Mouse (Mus musculus) limb, embryonic 11.5 days (tissue): Measurements from ENCODE around the gene Plk2. TPM values are rescaled to one million over a fixed set of nuclear protein-coding genes. Genes with fewer than 3 reads are reported as not detected.

Source experiments
- ATAC-seq: fragments of 200-750 bp; cut with Nextera tagmentation; 2 replicates; pipeline ENCODE4 v1.8.0; 2017; ENCODE audit warnings: low read depth; ENCODE audit not compliant: insufficient number of reproducible peaks, low FRiP score, low TSS enrichment
- DNase-seq: peaks from one replicate; pipeline ENCODE4 v3.0.0-alpha.2; 2015; ENCODE audit warnings: low spot score
- H3K27ac ChIP-seq: fragments of 300-500 bp; sonication (generic); replicated peaks from 2 replicates; pipeline ENCODE4 v1.5.1; 2014; ENCODE audit warnings: low read depth, mild to moderate bottlenecking, low read length
- H3K27me3 ChIP-seq: fragments of 300-500 bp; sonication (generic); 2 replicates; pipeline ENCODE4 v1.6.1; 2014; ENCODE audit warnings: mild to moderate bottlenecking, low read length, mixed read lengths; ENCODE audit not compliant: control insufficient read depth, insufficient read depth
- H3K36me3 ChIP-seq: fragments of 300-500 bp; sonication (generic); 2 replicates; pipeline ENCODE4 v1.6.1; 2014; ENCODE audit warnings: mild to moderate bottlenecking, low read length, moderate library complexity, mixed read lengths; ENCODE audit not compliant: control insufficient read depth, insufficient read depth
- H3K4me1 ChIP-seq: fragments of 300-500 bp; sonication (generic); 2 replicates; pipeline ENCODE4 v1.6.1; 2014; ENCODE audit warnings: low read length, mixed read lengths; ENCODE audit not compliant: control insufficient read depth, insufficient read depth
- H3K4me2 ChIP-seq: fragments of 300-500 bp; sonication (generic); 2 replicates; pipeline ENCODE4 v1.6.1; 2014; ENCODE audit warnings: low read depth, mild to moderate bottlenecking, moderate library complexity; ENCODE audit not compliant: severe bottlenecking
- H3K4me3 ChIP-seq: fragments of 300-500 bp; sonication (generic); 2 replicates; pipeline ENCODE4 v1.5.1; 2014; ENCODE audit warnings: low read depth, low read length
- H3K9ac ChIP-seq: fragments of 300-500 bp; sonication (generic); 2 replicates; pipeline ENCODE4 v1.6.1; 2014; ENCODE audit warnings: mild to moderate bottlenecking, low read length
- H3K9me3 ChIP-seq: fragments of 300-500 bp; sonication (generic); 2 replicates; pipeline ENCODE4 v1.6.1; 2016; ENCODE audit warnings: low read length; ENCODE audit not compliant: control insufficient read depth
- WGBS: fragments of 180-500 bp; shearing (Covaris S2); extraction: QIAGEN DNeasy Blood & Tissue Kit; methylation state at CpG from one replicate; pipeline ENCODE4 v1.1.7; 2014; 5-methylcytosine and 5-hydroxymethylcytosine counted together
- polyA plus RNA-seq: library from polyadenylated mRNA; unstranded; fragments of >200 nt; fragmentation: Nextera tagmentation; extraction: Ambion mirVana; gene quantifications from 2 replicates; pipeline ENCODE4 v1.2.1, GENCODE M21; 2014

Plk2 gene
- polyA plus RNA-seq, 1 experiment from 2014 or later: 86.6 TPM

DNA sequence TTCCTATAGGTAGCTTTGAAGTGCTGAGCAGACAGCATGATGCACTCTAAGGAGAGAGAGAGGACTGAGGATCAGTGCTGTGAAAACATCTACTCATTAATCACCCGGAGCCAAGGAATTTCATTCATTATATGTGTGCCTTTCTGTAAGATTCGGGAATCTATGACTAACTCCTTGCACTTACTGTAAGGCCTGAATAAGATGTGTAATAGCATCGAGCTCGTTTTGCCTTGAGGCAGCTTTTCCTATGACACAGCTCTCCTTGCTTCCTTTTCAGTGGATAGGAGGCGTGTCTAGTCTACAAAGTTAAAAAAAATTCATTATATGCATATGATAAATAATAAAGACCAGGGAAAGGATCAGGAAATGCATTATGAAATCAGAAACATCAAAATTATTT lies 24.8 kb downstream of the Plk2 start:
- Histone ChIP-seq H3K4me3 (no peak overlapping the region), H3K36me3 (no peaks in the 10 kb centered on the region), H3K9ac (no peak overlapping the region), H3K27ac (no peak overlapping the region), H3K9me3 (no peaks in the 10 kb centered on the region), H3K4me1 (no peaks in the 10 kb centered on the region), H3K4me2 (no peak overlapping the region), H3K27me3 (no peaks in the 10 kb centered on the region)
- no peak for DNase-seq
- ATAC-seq: no peak
- 85% methylated on average over 5 of the region's 5 CpGs for WGBS

DNA sequence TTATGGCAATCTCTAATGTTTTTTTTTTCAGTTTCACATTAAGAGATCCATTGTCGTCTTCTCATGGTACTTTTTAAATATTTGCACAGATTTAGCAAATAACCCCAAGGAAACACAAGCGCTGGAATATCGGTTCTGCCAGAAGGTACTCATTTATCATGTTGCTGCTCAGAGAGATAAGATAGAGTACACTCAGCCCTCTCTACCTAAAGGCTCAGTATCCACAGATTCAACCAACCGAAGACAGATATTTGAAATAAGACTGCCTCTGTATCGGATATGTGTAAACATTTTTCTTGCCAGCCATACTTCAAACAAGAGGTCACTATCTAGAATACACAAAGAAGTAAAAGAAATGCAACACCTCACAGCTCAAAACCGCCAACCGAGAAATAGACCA lies 27.6 kb downstream of the Plk2 start:
- Histone ChIP-seq H3K4me3 (no peak overlapping the region), H3K4me1 (no peaks in the 10 kb centered on the region), H3K36me3 (no peaks in the 10 kb centered on the region), H3K9ac (no peak overlapping the region), H3K9me3 (no peaks in the 10 kb centered on the region), H3K27me3 (no peaks in the 10 kb centered on the region), H3K4me2 (no peak overlapping the region), H3K27ac (no peak overlapping the region)
- WGBS: 91% methylated on average over 7 of the region's 7 CpGs
- DNase-seq (no peak), ATAC-seq (no peak)

DNA sequence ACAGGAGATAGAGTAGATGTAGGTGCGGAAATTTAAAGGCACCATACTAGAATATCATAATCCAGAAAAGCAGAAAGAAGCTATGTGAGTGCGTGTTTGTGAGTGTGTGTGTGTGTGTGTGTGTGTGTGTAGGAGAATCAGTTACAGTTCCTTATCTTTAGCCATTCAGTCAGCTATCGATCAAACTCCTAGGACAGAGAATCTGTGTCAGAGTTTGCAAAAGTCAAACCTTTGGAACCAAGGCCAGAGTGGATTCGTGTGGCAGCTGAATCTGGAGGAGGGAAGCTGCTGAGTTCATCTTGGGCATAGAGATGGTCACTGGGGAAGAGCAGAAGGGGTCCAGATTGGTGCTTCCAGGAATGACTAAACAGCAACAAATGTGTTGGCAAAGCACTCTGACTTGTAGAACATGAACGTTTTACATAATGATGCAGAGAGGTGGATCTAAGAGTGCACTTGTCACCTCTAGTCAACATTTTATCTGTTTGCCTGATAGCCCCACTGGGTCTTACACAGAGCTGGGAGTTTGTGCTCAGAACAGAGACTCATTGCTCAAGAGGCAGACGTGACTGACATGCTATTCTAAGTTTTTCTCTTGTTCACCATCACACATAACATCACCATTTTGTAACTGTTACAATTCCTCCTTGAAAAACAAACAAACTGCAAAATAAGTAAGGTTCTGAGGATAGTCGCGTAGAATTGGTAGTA lies 30.8 kb downstream of the Plk2 start:
- Histone ChIP-seq H3K4me1 (no peaks in the 10 kb centered on the region), H3K9me3 (no peaks in the 10 kb centered on the region), H3K27me3 (no peaks in the 10 kb centered on the region), H3K4me2 (no peak overlapping the region), H3K36me3 (no peaks in the 10 kb centered on the region), H3K27ac (no peak overlapping the region), H3K9ac (no peak overlapping the region), H3K4me3 (no peak overlapping the region)
- WGBS: 84% methylated on average over 8 of the region's 8 CpGs
- ATAC-seq (no peak), DNase-seq (no peak)

DNA sequence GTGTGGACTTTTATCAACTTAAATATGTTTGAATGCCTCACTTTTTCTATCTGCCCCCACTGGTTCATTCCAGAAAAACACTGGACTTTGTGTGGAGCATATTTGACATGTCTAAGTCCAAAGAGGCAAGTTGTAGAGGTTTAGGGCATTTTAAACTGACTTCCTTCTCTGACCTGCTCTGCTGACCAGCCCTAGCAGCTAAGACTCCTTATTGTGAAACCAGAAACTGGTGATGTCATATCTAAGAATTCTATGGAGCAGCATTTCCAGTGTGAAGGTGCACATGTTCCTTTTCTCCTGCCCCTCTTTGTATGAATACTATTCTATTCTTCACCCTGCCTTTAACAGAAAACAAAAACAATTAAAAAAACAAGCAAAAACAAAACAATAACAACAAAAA lies 36.5 kb downstream of the Plk2 start:
- ATAC-seq (no peak), DNase-seq (no peak)
- no peak overlapping the region for H3K4me2 ChIP-seq
- no peaks in the 10 kb centered on the region for H3K36me3 ChIP-seq
- no peaks in the 10 kb centered on the region for H3K4me1 ChIP-seq
- H3K9ac ChIP-seq: no peak overlapping the region
- H3K27me3 ChIP-seq: no peaks in the 10 kb centered on the region
- no peak overlapping the region for H3K27ac ChIP-seq
- H3K4me3 ChIP-seq: no peak overlapping the region
- H3K9me3 ChIP-seq: no peaks in the 10 kb centered on the region

DNA sequence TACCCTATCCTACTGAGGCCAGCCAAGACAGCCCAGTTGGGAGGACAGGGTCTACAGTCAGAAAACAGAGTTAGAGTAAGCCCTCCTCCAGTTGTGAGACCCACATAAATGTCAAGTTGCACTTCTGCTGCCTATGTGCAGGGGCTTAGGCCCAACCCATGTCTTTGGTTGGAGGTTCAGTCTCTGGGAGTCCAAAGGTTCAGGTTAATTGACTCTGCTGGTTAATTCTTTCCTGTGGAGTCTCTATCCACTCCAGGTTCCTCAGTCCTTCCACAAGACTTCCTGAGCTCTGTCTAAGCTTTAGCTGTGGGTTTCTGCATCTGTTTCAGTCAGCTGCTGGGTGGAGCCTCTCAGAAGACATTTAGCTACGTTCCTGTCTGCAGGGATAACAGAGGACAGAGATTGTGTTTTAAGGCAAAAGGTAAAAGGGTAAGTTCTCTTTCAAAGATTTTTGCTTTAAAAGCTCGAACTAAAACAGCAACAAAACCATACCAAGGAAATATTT lies 37.3 kb downstream of the Plk2 start:
- no peak for DNase-seq
- Histone ChIP-seq H3K27ac (no peak overlapping the region), H3K27me3 (no peaks in the 10 kb centered on the region), H3K36me3 (no peaks in the 10 kb centered on the region), H3K4me1 (no peaks in the 10 kb centered on the region), H3K4me2 (no peak overlapping the region), H3K4me3 (no peak overlapping the region), H3K9ac (no peak overlapping the region), H3K9me3 (no peaks in the 10 kb centered on the region)
- ATAC-seq: no peak
- WGBS: 63% methylated on average over 2 of the region's 2 CpGs

DNA sequence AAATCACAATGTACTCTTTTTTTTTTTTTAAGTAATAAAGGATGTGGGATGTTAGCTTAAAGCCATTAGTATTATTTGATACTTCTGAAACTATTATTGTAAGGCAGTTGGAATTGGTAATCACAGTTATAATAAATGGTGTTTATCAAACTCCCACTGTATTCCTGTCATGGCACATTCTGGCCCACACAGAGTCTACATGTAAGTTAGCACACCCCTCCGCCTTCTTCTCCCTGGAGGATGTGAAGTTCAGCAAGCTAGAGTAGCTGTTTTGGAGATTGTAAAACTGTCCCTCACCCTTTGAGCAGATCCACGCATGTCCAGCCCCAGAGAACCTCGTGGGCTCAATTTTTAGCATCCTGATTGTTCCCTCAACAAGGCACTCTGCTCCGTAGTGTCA lies 37.8 kb downstream of the Plk2 start:
- no peaks in the 10 kb centered on the region for H3K27me3 ChIP-seq
- H3K4me3 ChIP-seq: no peak overlapping the region
- ATAC-seq (no peak), DNase-seq (no peak)
- H3K27ac ChIP-seq: no peak overlapping the region
- H3K36me3 ChIP-seq: no peaks in the 10 kb centered on the region
- 80% methylated on average over 4 of the region's 4 CpGs for WGBS
- H3K4me1 ChIP-seq: no peaks in the 10 kb centered on the region
- H3K9ac ChIP-seq: no peak overlapping the region
- no peaks in the 10 kb centered on the region for H3K9me3 ChIP-seq
- no peak overlapping the region for H3K4me2 ChIP-seq

DNA sequence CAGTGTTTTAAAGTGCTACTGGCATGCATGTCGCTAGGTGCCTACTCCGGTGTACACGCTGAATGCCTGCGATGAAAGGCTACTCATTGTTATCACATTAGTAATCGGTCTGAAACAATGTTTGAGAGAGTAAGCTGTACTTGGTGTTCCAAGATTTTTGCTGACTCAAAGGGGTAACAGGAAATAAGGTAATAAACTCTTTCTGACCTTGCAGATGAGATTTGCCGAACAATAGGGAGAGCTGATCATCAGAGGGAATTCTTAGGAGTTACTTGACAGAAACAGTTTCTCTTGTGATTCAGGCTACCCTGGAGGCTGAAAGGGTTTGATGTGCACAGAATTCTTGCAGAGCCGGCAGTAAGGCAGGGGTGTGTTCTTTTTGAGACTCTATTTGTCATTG lies 41.8 kb downstream of the Plk2 start:
- Histone ChIP-seq H3K4me2 (no peak overlapping the region), H3K9me3 (no peaks in the 10 kb centered on the region), H3K4me3 (no peak overlapping the region), H3K27ac (no peak overlapping the region), H3K9ac (no peak overlapping the region), H3K36me3 (no peaks in the 10 kb centered on the region), H3K4me1 (no peaks in the 10 kb centered on the region), H3K27me3 (no peaks in the 10 kb centered on the region)
- 77% methylated on average over 7 of the region's 7 CpGs for WGBS
- no peak for DNase-seq
- ATAC-seq: no peak

DNA sequence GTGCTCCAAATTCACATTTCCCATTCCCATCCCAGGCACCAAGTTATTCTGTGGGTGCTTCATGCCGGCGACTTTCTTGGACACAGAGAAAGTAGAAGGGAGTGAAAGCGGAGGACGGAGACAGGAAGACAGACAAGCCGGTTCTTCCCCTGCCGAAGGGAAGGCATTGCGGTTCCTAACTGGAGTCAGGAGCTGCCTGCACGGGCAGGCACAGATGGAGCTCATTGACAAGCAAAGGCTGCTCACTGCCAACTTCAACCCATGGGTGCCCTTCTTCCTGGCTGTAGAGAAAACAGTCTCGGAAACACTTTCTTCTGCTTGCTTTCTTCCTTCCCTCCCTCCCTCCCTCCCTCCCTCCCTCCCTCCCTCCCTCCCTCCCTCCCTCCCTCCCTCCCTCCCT lies 43.8 kb downstream of the Plk2 start:
- Histone ChIP-seq H3K9ac (no peak overlapping the region), H3K4me3 (no peak overlapping the region), H3K27ac (no peak overlapping the region), H3K4me2 (no peak overlapping the region), H3K4me1 (no peaks in the 10 kb centered on the region), H3K9me3 (no peaks in the 10 kb centered on the region), H3K36me3 (no peaks in the 10 kb centered on the region), H3K27me3 (no peaks in the 10 kb centered on the region)
- no peak for ATAC-seq
- WGBS: 67% methylated on average over 9 of the region's 9 CpGs
- DNase-seq: no peak

DNA sequence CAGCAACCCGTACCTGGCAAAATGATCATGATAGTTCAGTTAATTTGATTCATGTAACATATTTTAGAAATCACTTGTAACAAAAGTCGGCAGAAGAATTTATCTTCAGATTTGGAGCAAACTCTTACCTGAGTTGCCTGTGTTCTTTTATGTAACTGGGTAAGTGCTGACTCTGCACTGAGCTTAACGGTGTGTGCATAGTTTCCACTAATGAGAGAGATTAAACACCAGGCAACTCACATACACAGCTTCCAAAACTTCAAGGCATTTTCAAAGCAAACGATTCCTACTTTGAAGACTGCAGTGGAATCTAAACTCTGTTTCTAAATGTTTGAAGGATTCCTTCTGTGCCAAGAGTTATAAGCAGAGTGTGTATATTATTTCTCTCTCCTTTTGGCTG lies 49.5 kb downstream of the Plk2 start:
- Histone ChIP-seq H3K9ac (no peak overlapping the region), H3K27ac (no peak overlapping the region), H3K9me3 (no peaks in the 10 kb centered on the region), H3K4me3 (no peak overlapping the region), H3K4me1 (no peaks in the 10 kb centered on the region), H3K27me3 (no peaks in the 10 kb centered on the region), H3K36me3 (no peaks in the 10 kb centered on the region), H3K4me2 (no peak overlapping the region)
- WGBS: 66% methylated on average over 4 of the region's 4 CpGs
- DNase-seq (no peak), ATAC-seq (no peak)
